Mouse (Mus musculus) myocyte (in vitro differentiated cells): ENCODE results near the gene Rnf19b.

Source experiments
- MYOG ChIP-seq, 3 experiments: IDR thresholded peaks; one replicate each; pipeline ENCODE4 v1.6.1; 2011; ENCODE audit warnings: control low read depth in 2 of 3, low read depth in 2 of 3, mild to moderate bottlenecking in 2 of 3; ENCODE audit not compliant: insufficient read length in 2 of 3, control insufficient read depth in 1 of 3, insufficient read depth in 1 of 3
- POLR2A ChIP-seq: IDR thresholded peaks from one replicate; pipeline ENCODE4 v1.6.1; 2011; ENCODE audit warnings: low read depth, mild to moderate bottlenecking, control low read depth, moderate library complexity; ENCODE audit not compliant: insufficient read length

- TF ChIP-seq POLR2A = no peak
- no peak for TF ChIP-seq MYOG (IDR thresholded peaks at IDR 0.05; ENCODE audit: control insufficient read depth in 1 of 3, insufficient read depth in 1 of 3, insufficient read length in 2 of 3, low read depth in 2 of 3)
These were observed 23.1 kb upstream of the Rnf19b start for GRCm38 (mm10) chr4:129034706-129035660.
